Mouse (Mus musculus): Measurements from ENCODE around the gene Fktn.

GRCm38 (mm10) chr4:53824831-53825230 is 111.0 kb downstream of the Fktn start:
- TF ChIP-seq CTCF (IDR thresholded peaks at IDR 0.05; ENCODE audit: low read depth): no peak
- no peak for TF ChIP-seq EP300 (optimal IDR thresholded peaks at IDR 0.05)
